Mouse (Mus musculus): Measurements from ENCODE around the gene Hoxa10. TPM values are rescaled to one million over a fixed set of nuclear protein-coding genes. Genes with fewer than 3 reads are reported as not detected.

Gene Hoxa10
- polyA plus RNA-seq, 1 experiment from 2014 or later: 0.14 TPM

- no peak overlapping the region for H3K9ac ChIP-seq
- H3K4me1 ChIP-seq (replicated peaks): no peaks in the 10 kb centered on the region
- H3K4me2 ChIP-seq: no peak overlapping the region
- H3K27ac ChIP-seq: no peak overlapping the region
- ATAC-seq (ENCODE audit: low read depth): no peak
- no peaks in the 10 kb centered on the region for H3K9me3 ChIP-seq (replicated peaks)
- WGBS (ENCODE audit: insufficient replicate concordance): 9% methylated on average over 23 of the region's 23 CpGs
- peaks cover 97% of the 10 kb centered on the region for H3K27me3 ChIP-seq
- H3K36me3 ChIP-seq: no peaks in the 10 kb centered on the region
- H3K4me3 ChIP-seq (replicated peaks): no peak overlapping the region
- no peak for DNase-seq
Measured at GRCm38 (mm10) chr6:52270494-52271480, 30.1 kb upstream of the Hoxa10 start.

GRCm38 (mm10) chr6:52268756-52269155, 28.1 kb upstream of the Hoxa10 start:
- no peaks in the 10 kb centered on the region for H3K36me3 ChIP-seq
- no peak overlapping the region for H3K9ac ChIP-seq
- H3K4me2 ChIP-seq: no peak overlapping the region
- DNase-seq (no peak), ATAC-seq (ENCODE audit: low read depth) (no peak)
- H3K27me3 ChIP-seq: peaks cover 97% of the 10 kb centered on the region
- no peak overlapping the region for H3K4me3 ChIP-seq (replicated peaks)
- H3K27ac ChIP-seq: no peak overlapping the region
- no peaks in the 10 kb centered on the region for H3K9me3 ChIP-seq (replicated peaks)
- no peaks in the 10 kb centered on the region for H3K4me1 ChIP-seq (replicated peaks)
- WGBS (ENCODE audit: insufficient replicate concordance): 5% methylated on average over 3 of the region's 3 CpGs

GRCm38 (mm10) chr6:52268341-52268740, 27.7 kb upstream of the Hoxa10 start:
- no peak overlapping the region for H3K4me2 ChIP-seq
- no peak overlapping the region for H3K9ac ChIP-seq
- no peak for DNase-seq
- no peak overlapping the region for H3K4me3 ChIP-seq (replicated peaks)
- H3K27ac ChIP-seq: no peak overlapping the region
- no peak for ATAC-seq (ENCODE audit: low read depth)
- H3K9me3 ChIP-seq (replicated peaks): no peaks in the 10 kb centered on the region
- no peaks in the 10 kb centered on the region for H3K4me1 ChIP-seq (replicated peaks)
- H3K27me3 ChIP-seq: peaks cover 97% of the 10 kb centered on the region
- no peaks in the 10 kb centered on the region for H3K36me3 ChIP-seq
- whole genome bisulfite sequencing (ENCODE audit: insufficient replicate concordance): 10% methylated on average over 7 of the region's 7 CpGs

- ATAC-seq (ENCODE audit: low read depth): no peak
- H3K36me3 ChIP-seq: no peaks in the 10 kb centered on the region
- no peaks in the 10 kb centered on the region for H3K9me3 ChIP-seq (replicated peaks)
- no peak overlapping the region for H3K9ac ChIP-seq
- no peak for DNase-seq
- no peak overlapping the region for H3K4me3 ChIP-seq (replicated peaks)
- H3K27ac ChIP-seq: no peak overlapping the region
- H3K4me1 ChIP-seq (replicated peaks): no peaks in the 10 kb centered on the region
- H3K27me3 ChIP-seq: peaks cover 97% of the 10 kb centered on the region
- WGBS (ENCODE audit: insufficient replicate concordance): 10% methylated on average over 3 of the region's 3 CpGs
- H3K4me2 ChIP-seq: no peak overlapping the region
Measured at GRCm38 (mm10) chr6:52267691-52268090, 27.0 kb upstream of the Hoxa10 start.

GRCm38 (mm10) chr6:52267221-52267620, 26.6 kb upstream of the Hoxa10 start:
- ATAC-seq (ENCODE audit: low read depth) (no peak), DNase-seq (no peak)
- 19% methylated on average over 5 of the region's 5 CpGs for WGBS (ENCODE audit: insufficient replicate concordance)
- Histone ChIP-seq H3K4me2 (no peak overlapping the region), H3K4me1 (replicated peaks) (no peaks in the 10 kb centered on the region), H3K4me3 (replicated peaks) (no peak overlapping the region), H3K27me3 (peaks cover 97% of the 10 kb centered on the region), H3K9me3 (replicated peaks) (no peaks in the 10 kb centered on the region), H3K27ac (no peak overlapping the region), H3K36me3 (no peaks in the 10 kb centered on the region), H3K9ac (no peak overlapping the region)

- Histone ChIP-seq H3K27me3 (peaks cover 99% of the 10 kb centered on the region), H3K4me2 (no peak overlapping the region), H3K4me1 (replicated peaks) (no peaks in the 10 kb centered on the region), H3K4me3 (replicated peaks) (no peak overlapping the region), H3K36me3 (no peaks in the 10 kb centered on the region), H3K9me3 (replicated peaks) (no peaks in the 10 kb centered on the region), H3K9ac (no peak overlapping the region), H3K27ac (no peak overlapping the region)
- DNase-seq (no peak), ATAC-seq (ENCODE audit: low read depth) (no peak)
- 4% methylated on average over 9 of the region's 9 CpGs for WGBS (ENCODE audit: insufficient replicate concordance)
Measured at GRCm38 (mm10) chr6:52266666-52266985, 26.0 kb upstream of the Hoxa10 start.

GRCm38 (mm10) chr6:52265913-52266665, 25.4 kb upstream of the Hoxa10 start:
- no peak for DNase-seq
- no peaks in the 10 kb centered on the region for H3K9me3 ChIP-seq (replicated peaks)
- H3K36me3 ChIP-seq: no peaks in the 10 kb centered on the region
- no peak overlapping the region for H3K27ac ChIP-seq
- WGBS (ENCODE audit: insufficient replicate concordance): 1% methylated on average over 19 of the region's 19 CpGs
- no peak for ATAC-seq (ENCODE audit: low read depth)
- H3K9ac ChIP-seq: no peak overlapping the region
- H3K4me1 ChIP-seq (replicated peaks): 0 out of 2 replicates have a peak, but pooled peaks cover 2% of the 10 kb centered on the region
- no peak overlapping the region for H3K4me3 ChIP-seq (replicated peaks)
- H3K27me3 ChIP-seq: peaks cover 99% of the 10 kb centered on the region
- no peak overlapping the region for H3K4me2 ChIP-seq

- peaks cover 99% of the 10 kb centered on the region for H3K27me3 ChIP-seq
- no peaks in the 10 kb centered on the region for H3K36me3 ChIP-seq
- H3K9ac ChIP-seq: no peak overlapping the region
- no peak overlapping the region for H3K4me2 ChIP-seq
- 3% methylated on average over 18 of the region's 18 CpGs for WGBS (ENCODE audit: insufficient replicate concordance)
- H3K9me3 ChIP-seq (replicated peaks): no peaks in the 10 kb centered on the region
- no peak overlapping the region for H3K27ac ChIP-seq
- ATAC-seq (ENCODE audit: low read depth) (no peak), DNase-seq (no peak)
- 0 out of 2 replicates have a peak, but pooled peaks cover 3% of the 10 kb centered on the region for H3K4me1 ChIP-seq (replicated peaks)
- H3K4me3 ChIP-seq (replicated peaks): no peak overlapping the region
Measured at GRCm38 (mm10) chr6:52265306-52265912, 24.8 kb upstream of the Hoxa10 start.

- Histone ChIP-seq H3K9me3 (replicated peaks) (no peaks in the 10 kb centered on the region), H3K4me2 (no peak overlapping the region), H3K27ac (no peak overlapping the region), H3K36me3 (no peaks in the 10 kb centered on the region), H3K9ac (no peak overlapping the region), H3K4me3 (replicated peaks) (no peak overlapping the region), H3K4me1 (replicated peaks) (0 out of 2 replicates have a peak, but pooled peaks cover 3% of the 10 kb centered on the region), H3K27me3 (peaks cover 99% of the 10 kb centered on the region)
- ATAC-seq (ENCODE audit: low read depth): no peak
- no peak for DNase-seq
- WGBS (ENCODE audit: insufficient replicate concordance): 1% methylated on average over 5 of the region's 5 CpGs
Measured at GRCm38 (mm10) chr6:52264106-52264790, 23.6 kb upstream of the Hoxa10 start.

- DNase-seq (no peak), ATAC-seq (ENCODE audit: low read depth) (no peak)
- WGBS (ENCODE audit: insufficient replicate concordance): 3% methylated on average over 6 of the region's 6 CpGs
Measured at GRCm38 (mm10) chr6:52263321-52263585, 22.6 kb upstream of the Hoxa10 start.

More at GRCm38 (mm10) chr6:52263321-52263585, 22.6 kb upstream of the Hoxa10 start:
- no peak overlapping the region for H3K4me3 ChIP-seq (replicated peaks)
- no peaks in the 10 kb centered on the region for H3K36me3 ChIP-seq
- H3K27ac ChIP-seq: no peak overlapping the region
- no peak overlapping the region for H3K9ac ChIP-seq
- H3K4me1 ChIP-seq (replicated peaks): 0 out of 2 replicates have a peak, but pooled peaks cover 3% of the 10 kb centered on the region
- peaks cover 99% of the 10 kb centered on the region for H3K27me3 ChIP-seq
- no peak overlapping the region for H3K4me2 ChIP-seq
- H3K9me3 ChIP-seq (replicated peaks): no peaks in the 10 kb centered on the region

Measured in liver, embryonic 13.5 days (tissue).